Mouse (Mus musculus) forebrain, embryonic 10.5 days (tissue): ENCODE results near the gene Cacna1e. TPM values are rescaled to one million over a fixed set of nuclear protein-coding genes. Genes with fewer than 3 reads are reported as not detected.

Experiments used
- DNase-seq: peaks from one replicate; pipeline ENCODE4 v3.0.0-alpha.2; 2017; ENCODE audit warnings: low spot score; ENCODE audit errors: extremely low spot score
- H3K27ac ChIP-seq: fragments of 300-500 bp; sonication (generic); 2 replicates; pipeline ENCODE4 v1.5.1; 2016; ENCODE audit warnings: mild to moderate bottlenecking
- H3K27me3 ChIP-seq: fragments of 300-500 bp; sonication (generic); 2 replicates; pipeline ENCODE4 v1.6.1; 2016; ENCODE audit warnings: mild to moderate bottlenecking; ENCODE audit not compliant: poor library complexity, severe bottlenecking
- H3K36me3 ChIP-seq: fragments of 300-500 bp; sonication (generic); replicated peaks from 2 replicates; pipeline ENCODE4 v1.6.1; 2016; ENCODE audit warnings: mild to moderate bottlenecking, moderate library complexity
- H3K4me1 ChIP-seq: fragments of 300-500 bp; sonication (generic); 2 replicates; pipeline ENCODE4 v1.6.1; 2016
- H3K4me3 ChIP-seq: fragments of 300-500 bp; sonication (generic); 2 replicates; pipeline ENCODE4 v1.5.1; 2016; ENCODE audit warnings: mild to moderate bottlenecking, moderate library complexity
- H3K9me3 ChIP-seq: fragments of 300-500 bp; sonication (generic); 2 replicates; pipeline ENCODE4 v1.6.1; 2016; ENCODE audit warnings: mild to moderate bottlenecking, moderate library complexity
- WGBS: fragments of 180-500 bp; shearing (Covaris S2); methylation state at CpG from one replicate; pipeline ENCODE4 v1.1.7; 2016; 5-methylcytosine and 5-hydroxymethylcytosine counted together
- polyA plus RNA-seq: library from polyadenylated mRNA; unstranded; fragments of >200 nt; fragmentation: Nextera tagmentation; extraction: Ambion mirVana; gene quantifications from 2 replicates; pipeline ENCODE4 v1.2.1, GENCODE M21; 2016

The Cacna1e gene
- polyA plus RNA-seq, 1 experiment from 2014 or later, result 0.57 TPM

DNA sequence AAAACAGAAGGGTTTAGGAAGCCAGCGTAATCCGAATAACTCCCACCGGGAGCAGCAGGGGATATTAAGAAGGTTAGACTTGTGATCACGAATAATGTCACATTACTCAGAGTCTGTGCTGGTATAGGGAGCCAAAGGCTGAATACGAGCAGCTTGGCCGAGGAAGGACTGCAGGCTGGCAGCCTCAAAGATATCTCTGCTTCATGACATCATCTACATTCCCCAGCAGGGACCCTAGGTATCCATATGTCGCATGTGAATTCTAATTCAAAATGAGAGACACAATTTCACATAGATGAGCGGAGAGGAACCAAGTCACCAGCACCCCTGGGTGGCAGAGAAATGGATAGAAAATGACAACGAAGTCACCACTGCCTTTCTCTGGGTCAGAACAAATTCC lies 22.9 kb downstream of the Cacna1e start:
- Histone ChIP-seq H3K4me3 (no peak overlapping the region), H3K36me3 (no peaks in the 10 kb centered on the region), H3K27ac (no peak overlapping the region), H3K9me3 (no peaks in the 10 kb centered on the region), H3K27me3 (no peaks in the 10 kb centered on the region), H3K4me1 (no peaks in the 10 kb centered on the region)
- DNase-seq, result no peak
- 85% methylated on average over 9 of the region's 9 CpGs for WGBS

GRCm38 (mm10) chr1:154854564-154854963 lies 29.7 kb downstream of the Cacna1e start:
- Histone ChIP-seq H3K9me3 (no peaks in the 10 kb centered on the region), H3K27ac (no peak overlapping the region), H3K4me3 (no peak overlapping the region), H3K4me1 (peaks cover 7% of the 10 kb centered on the region), H3K36me3 (no peaks in the 10 kb centered on the region), H3K27me3 (no peaks in the 10 kb centered on the region)
- WGBS, result 88% methylated on average over 3 of the region's 3 CpGs
- DNase-seq, result no peak

- DNase-seq, result no peak
- H3K27ac ChIP-seq, result no peak overlapping the region
- WGBS, result 87% methylated on average over 6 of the region's 6 CpGs
Observed at GRCm38 (mm10) chr1:154850515-154851287, 33.6 kb downstream of the Cacna1e start.

DNA sequence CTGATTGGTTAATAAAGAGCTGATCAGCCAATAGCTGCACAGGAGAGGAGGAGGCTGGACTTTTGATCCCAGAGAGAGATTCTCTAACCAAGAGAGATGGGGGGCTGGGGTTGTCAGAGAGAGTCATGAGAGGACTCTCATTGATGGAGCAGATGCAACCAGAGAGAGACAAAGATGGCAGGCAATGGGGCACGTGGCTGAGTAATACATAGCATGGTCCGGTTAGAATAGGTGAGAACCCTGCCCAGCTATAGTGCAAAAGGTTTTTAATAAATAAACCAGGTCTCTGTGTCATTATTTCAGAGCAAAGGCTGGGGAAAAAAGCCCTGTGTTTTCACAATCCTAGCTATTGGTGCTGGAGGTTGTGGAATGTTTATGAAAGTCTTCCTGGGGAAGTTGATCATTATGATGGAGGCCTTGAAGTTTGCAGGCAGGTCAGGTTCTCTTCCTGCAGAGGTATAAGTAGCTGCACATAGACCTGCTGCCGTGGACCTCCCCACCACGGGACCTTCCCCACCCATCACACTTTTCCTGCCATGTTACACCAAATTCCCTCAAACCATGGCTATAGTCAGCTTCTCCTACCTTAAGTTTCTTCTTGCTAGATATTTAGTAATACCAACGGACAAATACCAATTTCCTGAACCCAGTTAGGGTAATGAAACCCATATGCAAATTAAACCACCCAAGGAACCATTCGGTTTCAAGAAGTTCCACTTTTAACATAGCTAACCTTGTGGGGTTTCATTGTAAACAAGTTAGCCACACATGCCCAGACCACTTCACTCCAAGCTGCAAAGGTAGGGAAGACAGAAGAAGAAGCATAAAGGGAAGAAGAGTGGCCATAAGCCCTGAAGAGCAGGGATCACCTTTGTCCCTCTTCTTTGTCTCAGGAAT lies 35.4 kb downstream of the Cacna1e start:
- peaks cover 8% of the 10 kb centered on the region for H3K4me1 ChIP-seq
- DNase-seq, result no peak
- H3K36me3 ChIP-seq, result no peaks in the 10 kb centered on the region
- no peaks in the 10 kb centered on the region for H3K9me3 ChIP-seq
- H3K27ac ChIP-seq, result no peak overlapping the region
- no peak overlapping the region for H3K4me3 ChIP-seq
- no peaks in the 10 kb centered on the region for H3K27me3 ChIP-seq
- 83% methylated on average over 6 of the region's 6 CpGs for WGBS

More at GRCm38 (mm10) chr1:154850515-154851287, 33.6 kb downstream of the Cacna1e start:
- Histone ChIP-seq H3K9me3 (no peaks in the 10 kb centered on the region), H3K36me3 (no peaks in the 10 kb centered on the region), H3K4me3 (no peak overlapping the region), H3K27me3 (no peaks in the 10 kb centered on the region), H3K4me1 (peaks cover 7% of the 10 kb centered on the region)

DNA sequence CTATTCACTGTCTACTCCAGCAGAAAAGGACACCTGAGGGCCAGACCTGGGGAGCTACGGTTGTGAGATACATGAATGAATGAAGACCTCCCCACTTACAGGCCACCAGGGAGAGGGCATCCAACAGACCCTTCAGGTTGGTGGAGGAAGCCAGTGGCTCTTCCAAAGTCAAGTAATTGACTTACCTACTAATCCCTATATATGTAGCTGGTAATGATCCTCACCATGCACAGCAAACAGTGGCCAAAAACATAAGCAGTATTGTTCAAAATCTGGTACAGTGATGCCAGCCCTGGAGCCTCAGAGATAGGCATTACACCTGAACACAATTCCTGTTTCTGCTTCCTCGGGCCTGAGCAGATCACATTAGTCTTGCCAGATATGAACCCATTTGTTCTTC lies 37.4 kb downstream of the Cacna1e start:
- no peak for DNase-seq
- H3K36me3 ChIP-seq, result no peaks in the 10 kb centered on the region
- H3K27me3 ChIP-seq, result no peaks in the 10 kb centered on the region
- WGBS, result 86% methylated on average over 2 of the region's 2 CpGs
- no peak overlapping the region for H3K4me3 ChIP-seq
- H3K4me1 ChIP-seq, result peaks cover 22% of the 10 kb centered on the region
- H3K9me3 ChIP-seq, result no peaks in the 10 kb centered on the region
- H3K27ac ChIP-seq, result no peak overlapping the region

- DNase-seq, result no peak
- Histone ChIP-seq H3K27ac (no peak overlapping the region; the same call in 1 of the 2 replicates), H3K9me3 (no peaks in the 10 kb centered on the region), H3K27me3 (no peaks in the 10 kb centered on the region), H3K4me1 (peaks cover 15% of the 10 kb centered on the region), H3K4me3 (no peak overlapping the region), H3K36me3 (no peaks in the 10 kb centered on the region)
- 74% methylated on average over 2 of the region's 2 CpGs for WGBS
Observed at GRCm38 (mm10) chr1:154843427-154843826, 40.9 kb downstream of the Cacna1e start.

DNA sequence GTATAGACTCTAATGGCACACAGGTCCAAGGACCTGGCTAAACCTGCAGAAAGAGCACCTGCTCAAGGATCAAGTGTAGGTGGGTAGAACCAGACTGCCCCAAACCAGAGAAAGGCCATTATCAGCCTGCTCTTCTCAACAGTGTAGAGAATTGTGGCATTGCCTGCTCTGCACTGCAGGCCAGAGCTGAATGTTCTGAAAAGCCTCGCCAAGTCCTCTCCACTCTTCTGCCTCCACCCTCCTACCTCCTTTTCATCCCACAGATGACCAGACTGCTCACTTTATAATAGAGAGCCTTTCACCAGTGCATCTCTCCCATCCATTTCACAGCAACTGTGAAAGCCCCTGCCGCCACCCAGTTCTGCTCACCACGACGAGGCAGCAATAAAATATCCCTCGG lies 42.0 kb downstream of the Cacna1e start:
- WGBS, result 89% methylated on average over 5 of the region's 5 CpGs

DNA sequence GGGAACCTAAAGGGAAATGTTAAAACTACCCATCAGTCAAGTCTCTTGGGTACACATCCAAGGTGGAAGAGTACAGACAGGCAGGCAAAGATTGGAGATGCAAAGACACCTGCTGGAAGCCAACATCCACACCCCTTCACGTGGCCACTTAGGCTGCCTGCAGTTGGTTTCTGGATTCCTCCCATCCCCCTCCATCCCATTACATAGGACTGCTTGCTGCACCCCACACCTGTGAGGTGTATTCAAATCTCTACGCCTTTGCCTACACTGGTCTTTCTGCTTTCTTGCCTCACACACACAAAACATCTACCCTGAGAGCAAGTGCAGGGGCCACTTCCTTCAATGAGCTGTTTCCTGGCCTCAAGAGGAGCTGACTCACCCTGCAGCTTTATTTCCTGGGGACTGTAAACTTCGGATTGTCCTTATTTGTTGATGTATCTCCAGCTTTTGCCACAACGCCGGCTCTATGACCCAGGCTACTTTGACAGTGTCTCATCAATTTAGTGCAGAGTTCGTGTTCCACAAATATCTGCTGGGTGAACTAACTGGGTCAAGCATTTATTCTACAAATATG lies 43.2 kb downstream of the Cacna1e start:
- no peaks in the 10 kb centered on the region for H3K36me3 ChIP-seq
- DNase-seq, result no peak
- peaks cover 15% of the 10 kb centered on the region for H3K4me1 ChIP-seq
- H3K4me3 ChIP-seq, result no peak overlapping the region
- WGBS, result 80% methylated on average over 6 of the region's 6 CpGs
- no peaks in the 10 kb centered on the region for H3K27me3 ChIP-seq
- H3K27ac ChIP-seq, result no peak overlapping the region
- no peaks in the 10 kb centered on the region for H3K9me3 ChIP-seq

More for the DNA sequence above, 42.0 kb downstream of the Cacna1e start:
- H3K4me3 ChIP-seq, result no peak overlapping the region
- no peaks in the 10 kb centered on the region for H3K27me3 ChIP-seq
- no peaks in the 10 kb centered on the region for H3K36me3 ChIP-seq
- no peak for DNase-seq
- no peak overlapping the region for H3K27ac ChIP-seq
- H3K4me1 ChIP-seq, result peaks cover 15% of the 10 kb centered on the region
- H3K9me3 ChIP-seq, result no peaks in the 10 kb centered on the region

DNA sequence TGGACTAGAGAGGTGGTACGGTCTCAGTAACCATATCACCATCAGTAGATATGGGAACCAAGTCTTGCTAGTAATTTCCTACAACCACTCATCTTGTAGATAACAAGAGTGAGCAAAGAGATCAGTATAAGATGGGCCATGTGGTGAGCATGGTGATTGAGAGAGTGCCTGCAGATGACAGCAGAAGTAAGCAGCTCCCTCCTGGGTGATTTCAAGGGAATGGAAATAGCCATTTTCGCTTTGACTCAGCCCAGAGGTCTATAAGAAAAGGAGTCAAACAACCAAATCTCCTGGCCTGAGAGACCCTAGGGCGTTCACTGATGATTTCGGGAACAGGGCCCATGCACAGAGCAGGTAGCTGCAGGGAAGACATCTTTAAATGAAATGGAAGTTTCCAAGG lies 45.0 kb downstream of the Cacna1e start:
- H3K27me3 ChIP-seq, result no peaks in the 10 kb centered on the region
- 93% methylated on average over 4 of the region's 4 CpGs for WGBS
- no peak overlapping the region for H3K4me3 ChIP-seq
- H3K36me3 ChIP-seq, result no peaks in the 10 kb centered on the region
- H3K9me3 ChIP-seq, result no peaks in the 10 kb centered on the region
- H3K4me1 ChIP-seq, result peaks cover 15% of the 10 kb centered on the region
- DNase-seq, result no peak
- no peak overlapping the region for H3K27ac ChIP-seq

- no peaks in the 10 kb centered on the region for H3K9me3 ChIP-seq
- no peaks in the 10 kb centered on the region for H3K36me3 ChIP-seq
- WGBS, result 96% methylated on average over 5 of the region's 5 CpGs
- no peak overlapping the region for H3K27ac ChIP-seq
- H3K4me3 ChIP-seq, result no peak overlapping the region
- no peaks in the 10 kb centered on the region for H3K27me3 ChIP-seq
- no peak for DNase-seq
- peaks cover 5% of the 10 kb centered on the region for H3K4me1 ChIP-seq
Observed at GRCm38 (mm10) chr1:154836473-154836872, 47.8 kb downstream of the Cacna1e start.

GRCm38 (mm10) chr1:154832168-154832539 lies 52.1 kb downstream of the Cacna1e start:
- Histone ChIP-seq H3K27me3 (no peaks in the 10 kb centered on the region), H3K4me3 (no peak overlapping the region), H3K4me1 (peaks cover 10% of the 10 kb centered on the region), H3K27ac (no peak overlapping the region), H3K9me3 (no peaks in the 10 kb centered on the region), H3K36me3 (no peaks in the 10 kb centered on the region)
- DNase-seq, result no peak
- 86% methylated on average over 9 of the region's 9 CpGs for WGBS

DNA sequence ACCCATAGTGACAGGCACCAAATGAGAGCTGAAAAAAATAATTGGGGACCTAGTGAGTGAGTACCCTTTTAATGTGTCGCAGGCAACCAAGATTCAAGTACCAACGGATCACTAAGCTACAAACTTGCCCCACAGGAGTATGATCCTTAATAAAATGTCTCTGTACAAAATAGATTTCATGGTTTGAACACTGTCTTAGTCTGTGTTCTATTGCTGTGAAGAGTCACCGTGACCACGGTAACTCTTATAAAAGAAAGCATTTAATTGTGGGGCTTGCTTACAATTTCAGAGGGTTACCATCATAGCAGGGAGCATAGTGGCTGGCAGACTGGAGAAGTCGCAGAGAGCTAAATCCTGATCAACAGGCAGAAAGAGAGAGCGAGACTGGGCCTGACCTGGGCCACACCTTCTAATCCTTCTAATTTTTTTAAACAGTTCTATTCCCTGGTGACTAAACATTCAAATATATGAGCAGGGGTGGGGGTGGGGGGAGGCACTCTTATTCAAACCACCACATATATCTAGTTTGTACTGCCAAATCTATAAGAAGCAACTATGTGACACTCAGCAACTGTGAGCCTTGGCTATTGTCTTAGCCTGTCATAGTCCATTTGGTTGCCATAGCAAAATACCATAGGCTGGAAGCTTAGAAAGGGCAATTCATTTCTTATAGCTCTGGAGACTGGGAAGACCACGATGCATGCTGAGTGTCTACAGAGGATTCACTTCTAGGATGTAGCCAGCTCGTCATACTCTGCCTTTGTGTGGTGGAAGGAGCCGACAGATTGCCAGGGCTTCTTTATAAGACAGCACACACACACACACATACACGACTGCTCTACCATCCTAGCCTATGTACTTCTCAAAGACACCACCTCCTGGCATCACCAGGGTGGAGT lies 52.8 kb downstream of the Cacna1e start:
- Histone ChIP-seq H3K4me3 (no peak overlapping the region), H3K27ac (no peak overlapping the region), H3K36me3 (no peaks in the 10 kb centered on the region), H3K27me3 (no peaks in the 10 kb centered on the region), H3K9me3 (no peaks in the 10 kb centered on the region), H3K4me1 (peaks cover 10% of the 10 kb centered on the region)
- WGBS, result 82% methylated on average over 10 of the region's 10 CpGs
- no peak for DNase-seq
